Mouse (Mus musculus) hindbrain, embryonic 15.5 days (tissue): ENCODE data around the gene Ranbp1. TPM values are rescaled to one million over a fixed set of nuclear protein-coding genes. Genes with fewer than 3 reads are reported as not detected.
"Not testable (repeated sequence)": the region's sequence is repeated elsewhere in the genome, so short reads cannot be mapped to it uniquely, and the experiment has no call there.

Experiments used
- ATAC-seq: fragments of 200-750 bp; cut with Nextera tagmentation; 2 replicates; pipeline ENCODE4 v1.8.0; 2017; ENCODE audit warnings: low read depth, moderate number of reproducible peaks, moderate TSS enrichment; ENCODE audit not compliant: low FRiP score
- H3K27ac ChIP-seq: fragments of 300-500 bp; sonication (generic); replicated peaks from 2 replicates; pipeline ENCODE4 v1.5.1; 2015; ENCODE audit warnings: mild to moderate bottlenecking, inconsistent platforms
- H3K27me3 ChIP-seq: fragments of 300-500 bp; sonication (generic); 2 replicates; pipeline ENCODE4 v1.6.1; 2015; ENCODE audit warnings: control low read depth, inconsistent platforms
- H3K36me3 ChIP-seq: fragments of 300-500 bp; sonication (generic); 2 replicates; pipeline ENCODE4 v1.6.1; 2015; ENCODE audit warnings: control low read depth, inconsistent platforms
- H3K4me1 ChIP-seq: fragments of 300-500 bp; sonication (generic); replicated peaks from 2 replicates; pipeline ENCODE4 v1.6.1; 2015; ENCODE audit warnings: control low read depth, inconsistent platforms
- H3K4me2 ChIP-seq: fragments of 300-500 bp; sonication (generic); 2 replicates; pipeline ENCODE4 v1.6.1; 2015; ENCODE audit warnings: moderate library complexity, mild to moderate bottlenecking, inconsistent platforms
- H3K4me3 ChIP-seq: fragments of 300-500 bp; sonication (generic); 2 replicates; pipeline ENCODE4 v1.5.1; 2015; ENCODE audit warnings: mild to moderate bottlenecking, inconsistent platforms
- H3K9ac ChIP-seq: fragments of 300-500 bp; sonication (generic); 2 replicates; pipeline ENCODE4 v1.6.1; 2015; ENCODE audit warnings: inconsistent platforms
- H3K9me3 ChIP-seq: fragments of 300-500 bp; sonication (generic); 2 replicates; pipeline ENCODE4 v1.6.1; 2016; ENCODE audit warnings: control low read depth, inconsistent platforms
- WGBS: fragments of 180-500 bp; shearing (Covaris S2); methylation state at CpG from one replicate; pipeline ENCODE4 v1.1.7; 2015; 5-methylcytosine and 5-hydroxymethylcytosine counted together
- polyA plus RNA-seq: library from polyadenylated mRNA; unstranded; fragments of >200 nt; fragmentation: Nextera tagmentation; extraction: Ambion mirVana; gene quantifications from 2 replicates; pipeline ENCODE4 v1.2.1, GENCODE M21; 2015

Gene Ranbp1
- polyA plus RNA-seq: 373 and 402 TPM in 2 replicates

DNA sequence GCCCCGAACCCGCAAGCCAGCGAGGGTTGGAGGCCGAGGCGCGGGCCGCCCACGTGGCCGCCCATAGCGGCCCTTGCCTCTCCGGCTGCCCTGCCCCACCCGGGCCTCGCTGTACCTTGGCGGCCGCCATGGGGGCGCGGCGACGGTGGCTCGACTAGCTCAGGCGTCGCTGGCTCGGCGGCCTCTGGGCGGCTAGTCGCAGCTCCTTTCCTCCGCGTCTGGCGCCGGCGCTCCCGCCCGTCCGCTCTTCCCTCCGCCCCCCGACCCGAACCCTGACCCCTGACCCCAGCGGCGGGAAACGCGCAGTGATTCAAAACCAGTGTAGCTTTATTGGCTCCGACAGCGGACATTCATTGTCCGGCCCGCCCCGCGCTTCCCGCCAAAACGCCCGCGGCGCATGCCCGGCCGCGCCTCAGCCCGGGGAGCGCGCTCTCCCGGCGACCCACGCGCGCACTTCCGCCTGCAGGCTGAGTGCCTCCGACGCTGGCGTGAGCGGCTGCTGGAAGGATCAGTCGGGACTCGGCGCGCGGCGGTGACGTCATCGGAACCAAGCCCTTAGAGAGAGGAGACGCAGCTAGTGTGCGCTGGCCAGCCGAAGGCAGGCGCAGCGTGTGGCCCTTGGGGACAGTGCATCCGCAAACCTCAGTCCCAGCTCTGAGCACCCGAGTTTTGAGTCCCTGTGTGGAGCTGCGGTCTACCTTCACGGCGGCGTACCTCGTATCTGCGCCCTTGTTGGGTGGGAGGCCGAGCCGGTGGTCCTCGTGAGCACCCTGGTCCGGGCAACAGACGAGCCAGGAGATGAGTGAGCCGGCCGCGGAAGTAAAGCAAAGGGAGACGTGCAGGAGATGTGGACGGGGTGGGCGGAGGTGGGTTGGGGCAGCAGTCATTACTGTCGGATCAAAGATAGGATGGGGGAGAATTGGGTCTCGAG is at the start of gene Ranbp1, which contains the start of gene Trmt2a:
Gene Ranbp1, minus strand, starts transcription at position 300 of the 931 bp plus-strand sequence.
Gene Trmt2a, plus strand, starts transcription at position 247 of the 931 bp plus-strand sequence.
- peak within 1 kb of the TSS; percentile 87 for H3K4me3 ChIP-seq
- H3K4me2 ChIP-seq: peak within 1 kb of the TSS; percentile 83
- under 1% methylated on average over 92 of the region's 102 CpGs for WGBS
- peaks cover 54% of the 10 kb centered on the region for H3K36me3 ChIP-seq
- H3K9ac ChIP-seq: peak within 1 kb of the TSS; percentile 82
- H3K27ac ChIP-seq: peak within 1 kb of the TSS; percentile 89
- H3K27me3 ChIP-seq: no peaks in the 10 kb centered on the region
- peaks cover 39% of the 10 kb centered on the region for H3K4me1 ChIP-seq
- no peaks in the 10 kb centered on the region for H3K9me3 ChIP-seq
- peak; percentile 96 for ATAC-seq

GRCm38 (mm10) chr16:18289614-18290013 is 41.1 kb upstream of the Ranbp1 start:
- not testable (repeated sequence) for H3K9me3 ChIP-seq, H3K36me3 ChIP-seq, H3K27me3 ChIP-seq, ATAC-seq
- Histone ChIP-seq H3K9ac (0 out of 2 replicates have a peak overlapping the region, but pooled peaks have one; percentile 21), H3K4me3 (peak overlapping the region; percentile 94), H3K4me1 (peaks cover 31% of the 10 kb centered on the region), H3K4me2 (peak overlapping the region; percentile 93), H3K27ac (peak overlapping the region; percentile 59)
- WGBS: 4% methylated on average over 10 of the region's 10 CpGs

DNA sequence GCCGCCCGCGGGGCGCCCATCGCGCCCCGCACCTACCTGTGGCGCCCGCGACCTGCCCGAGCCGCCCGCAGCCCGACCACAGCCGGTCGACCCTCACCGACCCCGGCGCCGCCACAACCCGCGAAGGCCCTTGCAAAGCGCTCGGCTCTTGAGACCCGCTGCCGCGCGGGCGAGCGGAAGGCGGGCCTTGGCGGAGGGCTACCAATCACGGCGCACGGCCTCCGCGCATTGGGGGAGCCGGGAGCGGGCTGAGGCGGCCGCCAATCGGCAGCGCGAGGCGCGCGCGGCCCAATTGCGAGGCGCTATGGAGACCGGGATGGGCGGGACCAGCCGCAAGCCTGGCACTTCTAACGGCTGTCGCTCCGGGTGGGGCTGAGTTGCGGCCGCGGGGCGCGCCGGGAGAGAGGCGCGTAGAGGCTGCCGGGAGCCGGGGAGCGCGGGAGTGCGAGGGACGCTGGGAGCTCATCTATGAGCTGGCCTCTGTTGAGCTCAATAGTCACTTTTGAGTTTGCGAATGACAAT is 40.6 kb upstream of the Ranbp1 start, which contains the start of gene Dgcr8:
Gene Dgcr8, minus strand, starts transcription at position 180 of the 522 bp plus-strand sequence.
- WGBS: under 1% methylated on average over 63 of the region's 71 CpGs

DNA sequence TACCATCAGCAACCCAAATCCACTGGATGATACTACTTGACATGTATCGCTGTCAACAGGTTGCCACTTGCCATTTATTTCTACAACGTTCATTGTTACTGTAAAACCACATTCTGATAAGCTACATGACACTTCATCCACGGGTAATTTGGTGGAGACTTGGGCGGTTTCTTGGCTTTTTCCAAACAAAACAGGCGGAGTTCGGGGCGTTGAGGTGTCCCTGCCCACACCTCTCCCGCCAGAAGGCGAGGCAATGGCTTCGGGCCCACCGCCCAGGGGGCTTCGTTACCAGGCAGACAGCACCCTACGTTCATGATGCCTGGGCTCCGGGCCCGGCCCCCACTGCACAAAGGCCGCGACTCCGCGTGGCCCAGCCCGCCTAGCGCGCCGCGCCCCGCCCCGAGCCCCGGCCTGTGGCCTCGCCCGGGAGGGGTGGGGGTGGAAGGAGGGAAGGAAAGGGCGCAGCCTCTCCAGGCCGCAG is 40.1 kb upstream of the Ranbp1 start:
- H3K4me1 ChIP-seq: peaks cover 31% of the 10 kb centered on the region
- H3K36me3 ChIP-seq: peaks cover 16% of the 10 kb centered on the region
- peak overlapping the region; percentile 90 for H3K27ac ChIP-seq
- H3K9me3 ChIP-seq: no peaks in the 10 kb centered on the region
- peak overlapping the region; percentile 94 for H3K4me3 ChIP-seq
- H3K9ac ChIP-seq: peak overlapping the region; percentile 97
- peak overlapping the region; percentile 93 for H3K4me2 ChIP-seq
- under 1% methylated on average over 29 of the region's 31 CpGs for WGBS
- peak; percentile 85 for ATAC-seq
- no peaks in the 10 kb centered on the region for H3K27me3 ChIP-seq

More for the DNA sequence above, 40.6 kb upstream of the Ranbp1 start, which contains the start of gene Dgcr8:
- peak; percentile 99 for ATAC-seq
- peaks cover 11% of the 10 kb centered on the region for H3K36me3 ChIP-seq
- H3K27me3 ChIP-seq: no peaks in the 10 kb centered on the region
- H3K4me1 ChIP-seq: peaks cover 31% of the 10 kb centered on the region
- no peaks in the 10 kb centered on the region for H3K9me3 ChIP-seq
- peak within 1 kb of the TSS; percentile 90 for H3K27ac ChIP-seq
- peak within 1 kb of the TSS; percentile 93 for H3K4me2 ChIP-seq
- H3K9ac ChIP-seq: peak within 1 kb of the TSS; percentile 97
- H3K4me3 ChIP-seq: peak within 1 kb of the TSS; percentile 94

GRCm38 (mm10) chr16:18288166-18288565 is 39.6 kb upstream of the Ranbp1 start:
- Histone ChIP-seq H3K9me3 (no peaks in the 10 kb centered on the region), H3K4me3 (peak overlapping the region; percentile 94), H3K4me1 (peaks cover 31% of the 10 kb centered on the region), H3K27me3 (no peaks in the 10 kb centered on the region), H3K4me2 (peak overlapping the region; percentile 93), H3K27ac (peak overlapping the region; percentile 90; the same call in 1 of the 2 replicates), H3K36me3 (peaks cover 21% of the 10 kb centered on the region), H3K9ac (peak overlapping the region; percentile 97)
- WGBS: 2% methylated on average over 4 of the region's 4 CpGs
- ATAC-seq: no peak

DNA sequence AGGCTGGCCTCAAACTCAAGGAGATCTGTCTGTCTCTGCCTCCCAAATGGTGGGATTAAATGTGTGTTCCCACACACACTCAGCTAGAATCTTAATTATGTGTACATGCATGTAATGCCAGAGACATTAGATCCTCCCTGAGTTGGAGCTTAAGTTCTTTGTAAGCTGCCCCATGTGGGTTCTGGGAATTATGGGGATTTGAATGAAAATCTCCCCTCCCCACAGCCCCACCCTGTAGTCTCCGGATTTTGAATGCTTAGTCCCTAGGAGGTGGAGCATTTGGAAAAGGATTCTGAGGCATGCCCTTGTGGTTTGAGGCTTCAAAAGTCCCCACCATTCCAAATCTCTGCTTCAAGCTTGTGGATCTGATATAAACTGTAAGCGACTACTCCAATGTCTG is 26.6 kb upstream of the Ranbp1 start:
- no peak for ATAC-seq
- WGBS: 75% methylated on average over 2 of the region's 2 CpGs

GRCm38 (mm10) chr16:18268182-18268581 is 19.6 kb upstream of the Ranbp1 start:
- Histone ChIP-seq H3K9ac (no peak overlapping the region), H3K4me2 (no peak overlapping the region), H3K27me3 (no peaks in the 10 kb centered on the region), H3K4me1 (no peaks in the 10 kb centered on the region), H3K4me3 (no peak overlapping the region), H3K9me3 (no peaks in the 10 kb centered on the region), H3K27ac (no peak overlapping the region), H3K36me3 (peaks cover 76% of the 10 kb centered on the region)
- no peak for ATAC-seq
- 89% methylated on average over 5 of the region's 5 CpGs for WGBS

More for the DNA sequence above, 26.6 kb upstream of the Ranbp1 start:
- Histone ChIP-seq H3K27ac (no peak overlapping the region), H3K27me3 (no peaks in the 10 kb centered on the region), H3K9ac (no peak overlapping the region), H3K36me3 (peaks cover 91% of the 10 kb centered on the region), H3K4me2 (no peak overlapping the region), H3K9me3 (no peaks in the 10 kb centered on the region), H3K4me3 (no peak overlapping the region), H3K4me1 (no peaks in the 10 kb centered on the region)

DNA sequence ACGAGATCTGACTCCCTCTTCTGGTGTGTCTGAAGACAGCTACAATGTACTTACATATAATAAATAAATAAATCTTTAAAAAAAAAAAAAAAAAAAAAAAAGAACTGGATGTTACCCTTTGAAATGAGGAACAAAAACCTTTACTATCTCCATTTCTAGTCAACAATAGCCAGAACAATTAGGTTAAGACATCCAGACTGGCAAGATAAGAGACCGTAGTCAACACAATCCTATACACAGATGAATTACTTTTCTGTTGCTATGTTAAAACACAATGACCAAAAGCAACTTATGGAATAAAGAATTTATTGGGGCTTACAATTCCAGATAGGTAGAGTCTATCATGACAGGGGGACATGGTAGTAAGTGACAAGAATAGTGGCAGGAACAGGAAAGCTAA is 16.5 kb upstream of the Ranbp1 start:
- no peak for ATAC-seq
- no peaks in the 10 kb centered on the region for H3K9me3 ChIP-seq
- no peak overlapping the region for H3K27ac ChIP-seq
- WGBS: 88% methylated on average over 2 of the region's 2 CpGs
- H3K36me3 ChIP-seq: peaks cover 67% of the 10 kb centered on the region
- H3K4me2 ChIP-seq: no peak overlapping the region
- no peak overlapping the region for H3K4me3 ChIP-seq
- no peaks in the 10 kb centered on the region for H3K4me1 ChIP-seq
- no peaks in the 10 kb centered on the region for H3K27me3 ChIP-seq
- H3K9ac ChIP-seq: no peak overlapping the region

DNA sequence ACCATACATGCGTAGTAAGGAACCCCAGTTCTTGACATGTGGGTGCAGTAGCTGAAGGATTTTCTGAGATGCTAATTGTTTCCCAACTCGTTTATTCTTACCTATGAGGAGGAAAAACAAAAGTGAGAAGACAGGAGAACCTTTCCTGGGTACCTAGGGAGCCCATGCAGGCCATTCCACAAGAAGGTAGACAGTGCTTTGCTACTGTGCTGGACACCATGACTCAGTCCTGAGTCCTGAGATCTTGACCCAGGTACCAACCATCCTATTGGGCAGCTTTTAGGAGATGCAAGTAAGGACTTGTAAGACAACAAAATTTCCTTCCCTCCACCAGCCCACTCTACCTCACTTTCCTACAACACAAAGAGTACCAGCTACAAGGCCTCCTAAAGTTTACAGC is 9.7 kb upstream of the Ranbp1 start, which contains the start of gene Gm49776:
Gene Gm49776, minus strand, starts transcription at position 101 of the 400 bp plus-strand sequence.
- Histone ChIP-seq H3K9me3 (no peaks in the 10 kb centered on the region), H3K27ac (no peak within 1 kb of the TSS), H3K9ac (no peak within 1 kb of the TSS), H3K4me3 (no peak within 1 kb of the TSS), H3K27me3 (no peaks in the 10 kb centered on the region), H3K4me2 (no peak within 1 kb of the TSS), H3K4me1 (no peaks in the 10 kb centered on the region), H3K36me3 (peaks cover 84% of the 10 kb centered on the region)
- 96% methylated on average over 2 of the region's 2 CpGs for WGBS
- no peak for ATAC-seq

- Histone ChIP-seq H3K27ac (no peak overlapping the region), H3K9ac (no peak overlapping the region), H3K4me3 (no peak overlapping the region), H3K4me2 (no peak overlapping the region), H3K9me3 (no peaks in the 10 kb centered on the region), H3K4me1 (peaks cover 23% of the 10 kb centered on the region), H3K27me3 (no peaks in the 10 kb centered on the region), H3K36me3 (peaks cover 73% of the 10 kb centered on the region)
- ATAC-seq: no peak
- WGBS: 92% methylated on average over 1 of the region's 1 CpGs
These were observed 5.3 kb upstream of the Ranbp1 start for GRCm38 (mm10) chr16:18253866-18254265.

DNA sequence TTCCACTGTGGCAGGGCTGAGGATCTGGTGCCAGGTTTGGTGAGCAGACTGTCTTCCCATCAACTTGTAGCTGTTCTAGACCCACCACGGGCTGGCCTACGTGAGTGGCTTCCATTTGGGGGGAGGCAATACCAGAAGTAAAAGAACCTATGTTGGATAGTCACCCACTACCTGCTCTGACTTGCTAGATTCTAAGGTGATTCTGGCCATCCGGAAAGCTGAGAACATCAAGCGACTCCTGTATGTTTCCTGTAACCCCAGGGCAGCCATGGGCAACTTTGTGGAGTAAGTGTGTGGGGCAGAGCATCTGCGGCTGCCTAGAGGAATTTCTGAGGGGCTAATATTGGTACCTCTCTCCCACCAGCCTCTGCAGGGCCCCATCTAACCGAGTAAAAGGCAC is 4.2 kb upstream of the Ranbp1 start:
- Histone ChIP-seq H3K9me3 (no peaks in the 10 kb centered on the region), H3K27ac (no peak overlapping the region), H3K4me3 (no peak overlapping the region), H3K4me1 (peaks cover 24% of the 10 kb centered on the region), H3K27me3 (no peaks in the 10 kb centered on the region), H3K9ac (no peak overlapping the region), H3K4me2 (no peak overlapping the region), H3K36me3 (peaks cover 63% of the 10 kb centered on the region)
- 85% methylated on average over 6 of the region's 6 CpGs for WGBS
- ATAC-seq: no peak
